Comparison of ENCODE assay signal across 8 mouse cellular contexts in genomic region chr10:49788914-49789313, GRCm38 (mm10). TPM values are rescaled to one million over a fixed set of nuclear protein-coding genes. Genes with fewer than 3 reads are reported as not detected.
A peak's percentile ranks its signal among the peaks of the same experiment; 100 is the strongest.
DNase-seq lines count a peak whose midpoint lies in the region; ATAC-seq and TF ChIP-seq lines count a peak whose summit lies in the region.

No protein-coding gene starts in this region.

- peak; percentile 21; the same call in 1 of the 2 replicates for ATAC-seq in cerebellum, adult (ENCODE audit: insufficient number of reproducible peaks, low FRiP score, low TSS enrichment)
- ATAC-seq in megakaryocyte, adult 5-6 weeks (ENCODE audit: poor library complexity, severe bottlenecking), result no peak
- no peak for ATAC-seq in limb, embryonic 14.5 days (ENCODE audit: low FRiP score, low read depth)
- ATAC-seq in stomach, embryonic 16.5 days (ENCODE audit: insufficient read depth, low FRiP score), result no peak
- no peak for ATAC-seq in monocyte, adult 5-6 weeks (replicated peaks; ENCODE audit: insufficient number of reproducible peaks, low FRiP score, low TSS enrichment, poor library complexity, severe bottlenecking)

- H3K27ac ChIP-seq in limb, embryonic 14.5 days (replicated peaks; ENCODE audit: low read depth, low read length), result no peak overlapping the region
- no peak overlapping the region for H3K27ac ChIP-seq in stomach, embryonic 16.5 days (ENCODE audit: low read length)

- peak overlapping the region; percentile 86 for H3K4me2 ChIP-seq in limb, embryonic 14.5 days (replicated peaks; ENCODE audit: low read depth, low read length, severe bottlenecking)
- H3K4me2 ChIP-seq in stomach, embryonic 16.5 days (ENCODE audit: low read depth, low read length), result peak overlapping the region; percentile 79

- peak overlapping the region; percentile 84 for H3K4me3 ChIP-seq in megakaryocyte, embryonic 14.5 days (replicated peaks)
- H3K4me3 ChIP-seq in limb, embryonic 14.5 days (replicated peaks; ENCODE audit: low read length), result peak overlapping the region; percentile 53
- peak overlapping the region; percentile 56 for H3K4me3 ChIP-seq in stomach, embryonic 16.5 days (replicated peaks; ENCODE audit: low read length)

- peaks cover 9% of the 10 kb centered on the region for H3K4me1 ChIP-seq in megakaryocyte, embryonic 14.5 days
- H3K4me1 ChIP-seq in limb, embryonic 14.5 days (ENCODE audit: control insufficient read depth, insufficient read depth, low read length), result peaks cover 7% of the 10 kb centered on the region; the same call in 1 of the 2 replicates
- H3K4me1 ChIP-seq in stomach, embryonic 16.5 days (ENCODE audit: control insufficient read depth, insufficient read depth, low read length), result peaks cover 7% of the 10 kb centered on the region; the same call in 1 of the 2 replicates

- DNase-seq in cerebellum, adult 8-10 months, result no peak
- no peak for DNase-seq in limb, embryonic 14.5 days (ENCODE audit: low spot score)
- no peak for DNase-seq in cerebellum, adult 18-20 months

- H3K9ac ChIP-seq in limb, embryonic 14.5 days (ENCODE audit: low read depth, low read length, severe bottlenecking), result no peak overlapping the region
- peak overlapping the region; percentile 61; the same call in 1 of the 2 replicates for H3K9ac ChIP-seq in stomach, embryonic 16.5 days (ENCODE audit: low read length)

- H3K9me3 ChIP-seq in megakaryocyte, embryonic 14.5 days, result no peaks in the 10 kb centered on the region
- no peaks in the 10 kb centered on the region for H3K9me3 ChIP-seq in limb, embryonic 14.5 days (ENCODE audit: control insufficient read depth, low read length)
- no peaks in the 10 kb centered on the region for H3K9me3 ChIP-seq in stomach, embryonic 16.5 days (replicated peaks; ENCODE audit: control insufficient read depth, low read length)

- TF ChIP-seq POLR2A in limb, embryonic 14.5 days (IDR thresholded peaks at IDR 0.05; ENCODE audit: borderline replicate concordance, extremely low read depth, insufficient read depth, insufficient read length), result no peak

- no peaks in the 10 kb centered on the region for H3K36me3 ChIP-seq in megakaryocyte, embryonic 14.5 days (replicated peaks; ENCODE audit: low read length)
- no peaks in the 10 kb centered on the region for H3K36me3 ChIP-seq in limb, embryonic 14.5 days (ENCODE audit: control insufficient read depth, insufficient read depth, low read length)
- H3K36me3 ChIP-seq in stomach, embryonic 16.5 days (ENCODE audit: control insufficient read depth, insufficient read depth, low read length), result no peaks in the 10 kb centered on the region

- 10% methylated on average over 5 of the region's 5 CpGs for WGBS in limb, embryonic 14.5 days
- 12% methylated on average over 5 of the region's 5 CpGs for WGBS in stomach, embryonic 16.5 days

- peaks cover 15% of the 10 kb centered on the region for H3K27me3 ChIP-seq in megakaryocyte, embryonic 14.5 days (replicated peaks)
- H3K27me3 ChIP-seq in limb, embryonic 14.5 days (ENCODE audit: control insufficient read depth, insufficient read depth, low read length), result peaks cover 16% of the 10 kb centered on the region; the same call in 1 of the 2 replicates
- 0 out of 2 replicates have a peak, but pooled peaks cover 2% of the 10 kb centered on the region for H3K27me3 ChIP-seq in stomach, embryonic 16.5 days (ENCODE audit: control insufficient read depth, insufficient read depth, low read length)

RNA-seq across cellular contexts. Expression of gene Grik2, which starts 0.3 kb away (rescaled TPM):
- not detected in 2 replicates for polyA plus RNA-seq in megakaryocyte, embryonic 14.5 days (2012; ENCODE audit: insufficient read depth, low replicate concordance)
- total RNA-seq in megakaryocyte, adult 5-6 weeks (2015), result not detected in 2 replicates
- total RNA-seq in megakaryocyte, adult 5-6 weeks (2017), result not detected in 2 replicates
- 3.5 and 4.3 TPM in 2 replicates for polyA plus RNA-seq in limb, embryonic 14.5 days (2012; rRNA removed)
- 2.7 and 4.6 TPM in 2 replicates for polyA plus RNA-seq in limb, embryonic 14.5 days (2014; fragmentation: Nextera tagmentation; extraction: Ambion mirVana)
- polyA plus RNA-seq in stomach, embryonic 16.5 days (2015; fragmentation: Nextera tagmentation; extraction: Ambion mirVana), result 5.8 and 6.5 TPM in 2 replicates
- under 0.01 TPM in 1 of 3 replicates, not detected in the others for total RNA-seq in monocyte, adult 5-6 weeks (2017)
